Mouse (Mus musculus): ENCODE measurements at regions not wholly inside any gene's neighbourhood (a gene's known extent, or its start where the extent isn't known, plus 50 kb on each side); places are given as distances from the start of the nearest gene placed in this dataset.
"Not testable (repeated sequence)": the region's sequence is repeated elsewhere in the genome, so short reads cannot be mapped to it uniquely, and the experiment has no call there.

- no peak for DNase-seq (ENCODE audit: low spot score)
These were observed 237.0 kb upstream of the Gm37988 start for GRCm38 (mm10) chr1:4570730-4571129.

GRCm38 (mm10) chr1:4571299-4572202, 236.1 kb upstream of the Gm37988 start:
- peak; percentile 32 for DNase-seq (ENCODE audit: low spot score)

GRCm38 (mm10) chr1:4572311-4572710, 235.4 kb upstream of the Gm37988 start:
- DNase-seq (ENCODE audit: low spot score): no peak

- no peak for DNase-seq (ENCODE audit: low spot score)
These were observed 233.6 kb upstream of the Gm37988 start for GRCm38 (mm10) chr1:4574101-4574500.

GRCm38 (mm10) chr1:4576957-4577356, 230.7 kb upstream of the Gm37988 start:
- no peak for DNase-seq (ENCODE audit: low spot score)

- DNase-seq (ENCODE audit: low spot score): no peak
These were observed 225.2 kb upstream of the Gm37988 start for GRCm38 (mm10) chr1:4582534-4582933.

GRCm38 (mm10) chr1:4597856-4598255, 209.8 kb upstream of the Gm37988 start:
- DNase-seq (ENCODE audit: low spot score): no peak

- DNase-seq (ENCODE audit: low spot score): no peak
These were observed 209.3 kb upstream of the Gm37988 start for GRCm38 (mm10) chr1:4598425-4598824.

- DNase-seq (ENCODE audit: low spot score): no peak
These were observed 205.3 kb upstream of the Gm37988 start for GRCm38 (mm10) chr1:4602386-4602785.

- DNase-seq (ENCODE audit: low spot score): no peak
These were observed 198.9 kb upstream of the Gm37988 start for GRCm38 (mm10) chr1:4608824-4609223.

GRCm38 (mm10) chr1:4613305-4613704, 194.4 kb upstream of the Gm37988 start:
- DNase-seq (ENCODE audit: low spot score): no peak

- no peak for DNase-seq (ENCODE audit: low spot score)
These were observed 192.4 kb upstream of the Gm37988 start for GRCm38 (mm10) chr1:4615286-4615685.

GRCm38 (mm10) chr1:4617479-4617878, 190.2 kb upstream of the Gm37988 start:
- peak; percentile 23 for DNase-seq (ENCODE audit: low spot score)

GRCm38 (mm10) chr1:4622408-4622807, 185.3 kb upstream of the Gm37988 start:
- no peak for DNase-seq (ENCODE audit: low spot score)

- DNase-seq (ENCODE audit: low spot score): no peak
These were observed 184.4 kb upstream of the Gm37988 start for GRCm38 (mm10) chr1:4623268-4623667.

- no peak for DNase-seq (ENCODE audit: low spot score)
These were observed 153.8 kb upstream of the Gm37988 start for GRCm38 (mm10) chr1:4653937-4654336.

- no peak for DNase-seq (ENCODE audit: low spot score)
These were observed 152.4 kb upstream of the Gm37988 start for GRCm38 (mm10) chr1:4655252-4655651.

GRCm38 (mm10) chr1:4656883-4657282, 150.8 kb upstream of the Gm37988 start:
- no peak for DNase-seq (ENCODE audit: low spot score)

GRCm38 (mm10) chr1:4660081-4660480, 147.6 kb upstream of the Gm37988 start:
- not testable (repeated sequence) for DNase-seq (ENCODE audit: low spot score)

GRCm38 (mm10) chr1:4660616-4661015, 147.1 kb upstream of the Gm37988 start:
- DNase-seq (ENCODE audit: low spot score): not testable (repeated sequence)

- no peak for DNase-seq (ENCODE audit: low spot score)
These were observed 145.9 kb upstream of the Gm37988 start for GRCm38 (mm10) chr1:4661761-4662160.

GRCm38 (mm10) chr1:4669732-4670131, 138.0 kb upstream of the Gm37988 start:
- DNase-seq (ENCODE audit: low spot score): no peak

- DNase-seq (ENCODE audit: low spot score): no peak
These were observed 136.3 kb upstream of the Gm37988 start for GRCm38 (mm10) chr1:4671237-4672019.

Measured in ovary, adult 18-20 months (tissue).